Mouse (Mus musculus): ENCODE results near the gene Ranbp10. TPM values are rescaled to one million over a fixed set of nuclear protein-coding genes. Genes with fewer than 3 reads are reported as not detected.

Ranbp10 gene
- polyA plus RNA-seq, 1 experiment from 2014 or later = 8.3 TPM

DNA sequence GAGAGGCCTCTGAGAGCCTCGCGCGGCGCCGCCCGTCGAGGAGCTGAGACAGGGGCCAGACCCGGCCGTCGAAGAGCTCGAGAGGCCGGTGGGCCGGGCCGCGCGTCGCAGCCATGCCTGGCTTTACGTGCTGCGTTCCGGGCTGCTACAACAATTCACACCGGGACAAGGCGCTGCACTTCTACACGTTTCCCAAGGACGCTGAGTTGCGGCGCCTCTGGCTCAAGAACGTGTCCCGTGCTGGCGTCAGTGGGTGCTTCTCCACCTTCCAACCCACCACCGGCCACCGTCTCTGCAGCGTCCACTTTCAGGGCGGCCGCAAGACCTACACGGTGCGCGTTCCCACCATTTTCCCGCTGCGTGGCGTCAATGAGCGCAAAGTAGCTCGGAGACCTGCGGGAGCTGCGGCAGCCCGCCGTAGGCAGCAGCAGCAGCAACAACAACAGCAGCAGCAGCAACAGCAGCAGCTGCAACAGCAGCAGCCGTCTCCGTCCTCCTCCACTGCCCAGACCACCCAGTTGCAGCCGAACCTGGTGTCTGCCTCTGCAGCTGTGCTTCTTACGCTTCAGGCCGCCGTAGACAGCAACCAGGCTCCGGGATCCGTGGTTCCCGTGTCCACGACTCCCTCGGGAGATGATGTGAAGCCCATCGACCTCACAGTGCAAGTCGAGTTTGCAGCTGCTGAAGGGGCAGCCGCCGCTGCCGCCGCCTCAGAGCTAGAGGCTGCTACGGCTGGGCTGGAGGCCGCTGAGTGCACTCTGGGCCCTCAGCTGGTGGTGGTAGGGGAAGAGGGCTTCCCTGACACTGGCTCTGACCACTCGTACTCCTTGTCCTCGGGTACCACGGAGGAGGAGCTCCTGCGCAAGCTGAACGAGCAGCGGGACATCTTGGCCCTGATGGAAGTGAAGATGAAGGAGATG is 28.4 kb upstream of the Ranbp10 start:
- Histone ChIP-seq H3K4me1 (ENCODE audit: control insufficient read depth, insufficient read depth, low read length) (peaks cover 40% of the 10 kb centered on the region), H3K9me3 (replicated peaks; ENCODE audit: control insufficient read depth, low read length) (no peaks in the 10 kb centered on the region), H3K27me3 (ENCODE audit: control insufficient read depth, insufficient read depth, low read length) (no peaks in the 10 kb centered on the region), H3K4me3 (ENCODE audit: low read length) (peak overlapping the region; percentile 74), H3K4me2 (ENCODE audit: low read depth, low read length) (peak overlapping the region; percentile 86), H3K36me3 (ENCODE audit: control insufficient read depth, insufficient read depth) (no peaks in the 10 kb centered on the region), H3K27ac (ENCODE audit: low read length) (peak overlapping the region; percentile 86), H3K9ac (ENCODE audit: low read length) (peak overlapping the region; percentile 86)
- ATAC-seq (replicated peaks; ENCODE audit: extremely low read depth, insufficient read depth, low FRiP score) = peak; percentile 26
- WGBS = 1% methylated on average over 71 of the region's 71 CpGs

DNA sequence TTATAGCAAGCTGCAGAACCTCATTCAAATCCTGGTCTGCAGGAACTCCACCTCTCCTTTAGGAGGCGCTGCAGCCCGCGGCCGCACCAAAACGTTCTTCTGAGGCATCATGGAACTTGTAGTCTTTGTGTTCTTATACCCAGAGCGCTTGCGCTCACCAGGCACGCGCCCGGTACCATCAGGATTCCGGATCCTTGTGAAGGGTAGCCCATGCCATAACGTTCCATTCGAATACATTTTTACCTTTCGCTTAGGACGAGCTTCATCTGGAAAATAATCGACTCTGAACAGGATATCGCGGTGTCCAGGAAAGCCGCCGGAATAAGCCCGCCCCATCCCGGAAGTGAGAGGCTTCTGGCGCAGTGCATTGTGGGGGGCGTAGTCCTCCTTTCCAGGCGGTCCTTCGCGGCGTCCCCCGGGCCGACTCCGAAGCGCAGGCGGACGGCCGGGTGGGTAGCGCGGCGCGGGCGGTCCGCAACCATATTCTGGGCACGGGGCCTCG is 27.6 kb upstream of the Ranbp10 start, which contains the start of gene Thap11:
Gene Thap11 (plus strand): TSS at position 418 of the 502 bp plus-strand sequence.
- ATAC-seq (replicated peaks; ENCODE audit: extremely low read depth, insufficient read depth, low FRiP score) = peak; percentile 90
- Histone ChIP-seq H3K4me1 (ENCODE audit: control insufficient read depth, insufficient read depth, low read length) (peaks cover 37% of the 10 kb centered on the region), H3K27ac (ENCODE audit: low read length) (peak within 1 kb of the TSS; percentile 86), H3K36me3 (ENCODE audit: control insufficient read depth, insufficient read depth) (no peaks in the 10 kb centered on the region), H3K9me3 (replicated peaks; ENCODE audit: control insufficient read depth, low read length) (no peaks in the 10 kb centered on the region), H3K27me3 (ENCODE audit: control insufficient read depth, insufficient read depth, low read length) (no peaks in the 10 kb centered on the region), H3K4me2 (ENCODE audit: low read depth, low read length) (peak within 1 kb of the TSS; percentile 86), H3K4me3 (ENCODE audit: low read length) (peak within 1 kb of the TSS; percentile 74), H3K9ac (ENCODE audit: low read length) (peak within 1 kb of the TSS; percentile 86)
- under 1% methylated on average over 43 of the region's 43 CpGs for WGBS

GRCm38 (mm10) chr8:105854303-105854702 is 27.2 kb upstream of the Ranbp10 start:
- H3K27me3 ChIP-seq (ENCODE audit: control insufficient read depth, insufficient read depth, low read length) = no peaks in the 10 kb centered on the region
- peak overlapping the region; percentile 74 for H3K4me3 ChIP-seq (ENCODE audit: low read length)
- H3K27ac ChIP-seq (ENCODE audit: low read length) = peak overlapping the region; percentile 54
- ATAC-seq (replicated peaks; ENCODE audit: extremely low read depth, insufficient read depth, low FRiP score) = no peak; the same call in 1 of the 2 replicates
- H3K4me1 ChIP-seq (ENCODE audit: control insufficient read depth, insufficient read depth, low read length) = peaks cover 33% of the 10 kb centered on the region
- WGBS = 22% methylated on average over 8 of the region's 8 CpGs
- H3K4me2 ChIP-seq (ENCODE audit: low read depth, low read length) = peak overlapping the region; percentile 57
- no peaks in the 10 kb centered on the region for H3K9me3 ChIP-seq (replicated peaks; ENCODE audit: control insufficient read depth, low read length)
- no peaks in the 10 kb centered on the region for H3K36me3 ChIP-seq (ENCODE audit: control insufficient read depth, insufficient read depth)
- H3K9ac ChIP-seq (ENCODE audit: low read length) = peak overlapping the region; percentile 86

DNA sequence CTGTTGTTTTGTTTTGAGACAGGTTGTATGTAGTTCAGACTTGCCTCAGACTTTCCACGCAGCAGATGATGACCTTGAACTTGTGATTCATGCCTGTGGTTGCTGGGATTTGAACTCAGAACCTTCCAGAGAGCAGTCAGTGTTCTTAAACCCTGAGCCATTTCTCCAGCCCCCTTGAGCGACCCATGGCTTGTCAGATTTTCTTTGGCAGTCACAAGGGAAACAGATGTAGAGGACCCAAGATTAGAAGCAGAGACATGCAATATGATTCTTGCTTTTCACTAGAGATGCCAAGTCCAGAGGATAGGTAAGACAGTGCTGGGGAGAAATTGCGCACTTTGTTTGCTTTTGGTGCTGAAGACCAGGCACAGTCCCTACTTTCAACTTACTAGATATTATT is 26.0 kb upstream of the Ranbp10 start, which contains the start of gene Cenpt:
Gene Cenpt (minus strand): TSS at position 101 of the 400 bp plus-strand sequence.
- 85% methylated on average over 3 of the region's 3 CpGs for WGBS
- H3K9me3 ChIP-seq (replicated peaks; ENCODE audit: control insufficient read depth, low read length) = no peaks in the 10 kb centered on the region
- peaks cover 7% of the 10 kb centered on the region for H3K36me3 ChIP-seq (ENCODE audit: control insufficient read depth, insufficient read depth)
- H3K4me3 ChIP-seq (ENCODE audit: low read length) = no peak within 1 kb of the TSS
- H3K9ac ChIP-seq (ENCODE audit: low read length) = no peak within 1 kb of the TSS
- no peak within 1 kb of the TSS for H3K4me2 ChIP-seq (ENCODE audit: low read depth, low read length)
- H3K27me3 ChIP-seq (ENCODE audit: control insufficient read depth, insufficient read depth, low read length) = no peaks in the 10 kb centered on the region
- H3K27ac ChIP-seq (ENCODE audit: low read length) = peak within 1 kb of the TSS; percentile 19; the same call in 1 of the 2 replicates
- ATAC-seq (replicated peaks; ENCODE audit: extremely low read depth, insufficient read depth, low FRiP score) = no peak
- peaks cover 32% of the 10 kb centered on the region for H3K4me1 ChIP-seq (ENCODE audit: control insufficient read depth, insufficient read depth, low read length)

- Histone ChIP-seq H3K4me2 (ENCODE audit: low read depth, low read length) (peak overlapping the region; percentile 79; the same call in 1 of the 2 replicates), H3K27ac (ENCODE audit: low read length) (peak overlapping the region; percentile 19; the same call in 1 of the 2 replicates), H3K4me3 (ENCODE audit: low read length) (peak overlapping the region; percentile 91), H3K27me3 (ENCODE audit: control insufficient read depth, insufficient read depth, low read length) (no peaks in the 10 kb centered on the region), H3K4me1 (ENCODE audit: control insufficient read depth, insufficient read depth, low read length) (peaks cover 24% of the 10 kb centered on the region), H3K36me3 (ENCODE audit: control insufficient read depth, insufficient read depth) (peaks cover 7% of the 10 kb centered on the region), H3K9me3 (replicated peaks; ENCODE audit: control insufficient read depth, low read length) (no peaks in the 10 kb centered on the region), H3K9ac (ENCODE audit: low read length) (no peak overlapping the region)
- ATAC-seq (replicated peaks; ENCODE audit: extremely low read depth, insufficient read depth, low FRiP score) = no peak
- 78% methylated on average over 12 of the region's 12 CpGs for WGBS
Measured at GRCm38 (mm10) chr8:105852146-105852729, 25.1 kb upstream of the Ranbp10 start.

DNA sequence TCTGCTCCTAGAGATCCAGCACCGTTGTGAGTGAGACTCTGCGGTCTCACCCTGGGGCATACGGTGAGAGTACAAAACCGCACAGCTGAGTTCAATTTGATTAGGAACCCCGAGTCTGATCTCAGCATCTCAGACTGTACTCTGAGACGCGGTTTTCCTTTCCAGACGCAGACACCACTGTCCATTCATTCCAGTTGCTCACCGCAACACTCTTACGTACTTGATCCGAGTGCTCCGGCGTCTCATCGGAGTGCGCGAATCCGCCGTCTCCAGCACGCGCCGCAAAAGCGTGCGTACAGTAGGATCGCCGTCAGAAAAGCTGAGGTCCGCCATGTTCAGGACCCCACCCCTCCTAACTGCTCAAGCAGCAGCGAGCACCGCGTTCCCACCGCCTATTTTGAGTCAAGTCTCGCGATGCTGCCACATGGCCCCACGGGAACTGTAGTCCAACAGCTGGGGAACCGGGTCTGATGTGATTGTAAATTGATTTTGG is 24.5 kb upstream of the Ranbp10 start:
- Histone ChIP-seq H3K4me3 (ENCODE audit: low read length) (peak overlapping the region; percentile 91), H3K4me1 (ENCODE audit: control insufficient read depth, insufficient read depth, low read length) (peaks cover 18% of the 10 kb centered on the region), H3K27me3 (ENCODE audit: control insufficient read depth, insufficient read depth, low read length) (no peaks in the 10 kb centered on the region), H3K4me2 (ENCODE audit: low read depth, low read length) (peak overlapping the region; percentile 79), H3K9me3 (replicated peaks; ENCODE audit: control insufficient read depth, low read length) (no peaks in the 10 kb centered on the region), H3K9ac (ENCODE audit: low read length) (peak overlapping the region; percentile 79), H3K27ac (ENCODE audit: low read length) (peak overlapping the region; percentile 82), H3K36me3 (ENCODE audit: control insufficient read depth, insufficient read depth) (peaks cover 12% of the 10 kb centered on the region)
- under 1% methylated on average over 34 of the region's 34 CpGs for WGBS
- peak; percentile 60 for ATAC-seq (replicated peaks; ENCODE audit: extremely low read depth, insufficient read depth, low FRiP score)

DNA sequence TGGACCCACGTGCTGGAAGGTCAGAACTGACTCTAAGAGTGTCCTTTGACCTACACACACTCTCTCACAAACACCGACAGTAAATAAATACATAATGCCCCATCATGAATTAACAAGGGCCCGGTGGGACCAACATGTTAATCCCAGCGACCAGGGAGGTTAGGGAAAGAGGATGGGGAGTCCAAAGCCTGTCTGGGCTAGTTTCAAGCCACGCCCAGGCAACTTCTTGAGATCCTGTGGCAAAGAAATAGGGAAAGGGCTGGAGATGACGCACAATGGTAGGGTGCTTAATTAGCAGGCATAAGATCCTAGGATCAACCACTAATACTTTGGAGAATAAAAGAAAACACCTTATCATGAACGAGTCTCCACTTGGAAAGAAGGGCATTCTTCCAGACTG is 23.5 kb upstream of the Ranbp10 start:
- no peak for ATAC-seq (replicated peaks; ENCODE audit: extremely low read depth, insufficient read depth, low FRiP score)
- Histone ChIP-seq H3K4me2 (ENCODE audit: low read depth, low read length) (peak overlapping the region; percentile 52), H3K9ac (ENCODE audit: low read length) (peak overlapping the region; percentile 17; the same call in 1 of the 2 replicates)

GRCm38 (mm10) chr8:105850014-105850413 is 22.9 kb upstream of the Ranbp10 start:
- H3K27me3 ChIP-seq (ENCODE audit: control insufficient read depth, insufficient read depth, low read length) = no peaks in the 10 kb centered on the region
- no peak overlapping the region for H3K4me3 ChIP-seq (ENCODE audit: low read length)
- peaks cover 11% of the 10 kb centered on the region for H3K4me1 ChIP-seq (ENCODE audit: control insufficient read depth, insufficient read depth, low read length)
- no peaks in the 10 kb centered on the region for H3K9me3 ChIP-seq (replicated peaks; ENCODE audit: control insufficient read depth, low read length)
- H3K36me3 ChIP-seq (ENCODE audit: control insufficient read depth, insufficient read depth) = peaks cover 21% of the 10 kb centered on the region
- no peak overlapping the region for H3K4me2 ChIP-seq (ENCODE audit: low read depth, low read length)
- no peak overlapping the region for H3K9ac ChIP-seq (ENCODE audit: low read length)
- no peak for ATAC-seq (replicated peaks; ENCODE audit: extremely low read depth, insufficient read depth, low FRiP score)
- 68% methylated on average over 4 of the region's 4 CpGs for WGBS
- H3K27ac ChIP-seq (ENCODE audit: low read length) = no peak overlapping the region

More for the DNA sequence above, 23.5 kb upstream of the Ranbp10 start:
- Histone ChIP-seq H3K27ac (ENCODE audit: low read length) (no peak overlapping the region), H3K4me1 (ENCODE audit: control insufficient read depth, insufficient read depth, low read length) (peaks cover 11% of the 10 kb centered on the region), H3K27me3 (ENCODE audit: control insufficient read depth, insufficient read depth, low read length) (no peaks in the 10 kb centered on the region), H3K36me3 (ENCODE audit: control insufficient read depth, insufficient read depth) (peaks cover 18% of the 10 kb centered on the region), H3K4me3 (ENCODE audit: low read length) (peak overlapping the region; percentile 14; the same call in 1 of the 2 replicates), H3K9me3 (replicated peaks; ENCODE audit: control insufficient read depth, low read length) (no peaks in the 10 kb centered on the region)
- WGBS = 66% methylated on average over 7 of the region's 7 CpGs
